Mouse (Mus musculus) adrenal gland, adult 8-10 months (tissue): ENCODE measurements around the gene Hspa4l. TPM values are rescaled to one million over a fixed set of nuclear protein-coding genes. Genes with fewer than 3 reads are reported as not detected.

Experiments used
- DNase-seq: peaks from one replicate; pipeline ENCODE4 v3.0.0; 2022
- total RNA-seq, 4 experiments: library from RNA; stranded (reverse); gene quantifications; 2 replicates each; pipeline ENCODE4 v1.2.4; 2022

Hspa4l gene
- total RNA-seq, result 100 to 1,000 TPM in 1 of 4 experiments, 10 to 100 TPM in 3; 68.7 to 102 (median 70.5) TPM

DNA sequence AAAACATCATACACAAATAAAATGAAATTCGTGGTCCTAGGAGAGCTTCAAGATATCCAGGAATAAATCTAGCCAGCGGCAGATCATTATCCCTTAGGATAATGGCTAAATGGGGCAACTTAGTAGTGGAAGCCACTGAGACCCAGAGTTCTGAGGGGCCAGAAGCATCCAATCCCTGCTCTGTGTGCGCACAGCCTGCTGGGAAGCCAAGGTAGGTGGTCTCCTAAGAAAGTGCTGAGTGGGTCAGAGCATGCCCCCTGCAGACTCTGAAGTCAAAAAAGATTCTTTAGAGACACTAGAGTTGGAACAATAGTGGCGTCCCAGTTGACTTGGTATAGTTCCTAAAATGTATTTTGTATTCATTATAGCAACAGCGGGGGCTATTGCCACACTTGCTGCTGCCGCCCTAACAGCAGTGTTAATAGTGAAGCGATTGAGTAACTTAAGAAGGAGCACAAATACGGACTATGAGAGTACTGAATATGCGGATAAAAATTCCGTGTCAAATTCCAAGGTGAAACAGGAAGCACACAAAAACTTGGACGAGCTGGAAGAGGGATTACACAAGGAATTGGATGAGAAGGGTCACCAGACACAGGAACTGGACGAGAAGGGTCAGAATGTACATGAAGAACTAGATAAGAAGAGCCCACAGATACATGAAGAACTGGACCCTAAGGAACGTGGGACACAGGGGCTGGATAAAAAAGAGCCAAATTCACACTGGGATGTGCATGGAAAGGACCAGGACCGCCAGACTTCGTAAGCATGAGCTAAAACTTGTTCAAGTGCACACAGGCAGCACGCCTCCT, at the start of gene Hspa4l:
Hspa4l (plus strand) TSS at position 472 of the 812 bp plus-strand sequence.
- no peak for DNase-seq

DNA sequence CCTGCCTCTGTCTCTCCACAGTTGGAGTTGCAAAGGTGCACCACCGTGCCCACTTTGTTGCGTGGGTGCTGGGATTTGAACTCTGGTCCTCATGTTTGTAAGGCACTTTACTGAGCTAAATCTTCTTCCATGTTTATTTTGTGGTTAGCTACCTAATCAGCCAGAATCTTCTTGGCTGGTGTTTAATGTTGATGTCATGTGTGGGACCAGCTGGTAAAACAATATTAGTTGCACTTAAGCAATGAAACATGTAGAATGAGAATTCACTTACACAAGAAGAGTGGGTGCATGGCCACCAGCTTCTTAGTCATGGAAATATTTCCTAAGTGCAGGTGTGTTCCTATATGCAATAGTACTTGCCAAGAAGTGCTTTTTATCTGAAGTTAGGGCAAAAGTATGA, 49.1 kb upstream of the Hspa4l start:
- DNase-seq, result no peak

- DNase-seq, result no peak
Measured at GRCm38 (mm10) chr3:40698834-40699233, 45.5 kb upstream of the Hspa4l start.

- DNase-seq, result no peak
Measured at GRCm38 (mm10) chr3:40704816-40705430, 39.4 kb upstream of the Hspa4l start.

DNA sequence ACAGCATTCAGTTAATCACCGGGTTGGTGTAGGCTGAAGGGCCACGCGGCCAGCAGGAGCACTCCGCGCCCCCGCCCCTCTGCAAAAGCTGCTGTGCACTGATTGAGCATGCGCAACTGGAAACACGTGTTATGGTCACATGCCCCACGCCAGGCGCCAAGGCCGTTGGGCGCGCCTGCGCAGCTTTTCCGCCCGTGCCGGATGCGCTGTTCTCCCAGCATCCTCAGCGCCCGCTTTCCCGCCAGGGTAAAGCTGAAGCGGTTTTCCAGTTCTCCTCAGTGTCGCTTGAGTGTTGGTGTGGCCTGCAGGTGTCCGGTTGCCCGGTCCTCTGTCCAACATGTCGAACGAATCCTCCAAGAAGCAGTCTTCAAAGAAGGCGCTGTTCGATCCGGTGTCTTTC, 35.6 kb upstream of the Hspa4l start, which contains the start of gene Slc25a31:
Slc25a31 (plus strand) TSS at position 201 of the 400 bp plus-strand sequence.
- no peak for DNase-seq

GRCm38 (mm10) chr3:40716056-40716455, 28.2 kb upstream of the Hspa4l start:
- no peak for DNase-seq

- DNase-seq, result no peak
Measured at GRCm38 (mm10) chr3:40719022-40719421, 25.3 kb upstream of the Hspa4l start.

DNA sequence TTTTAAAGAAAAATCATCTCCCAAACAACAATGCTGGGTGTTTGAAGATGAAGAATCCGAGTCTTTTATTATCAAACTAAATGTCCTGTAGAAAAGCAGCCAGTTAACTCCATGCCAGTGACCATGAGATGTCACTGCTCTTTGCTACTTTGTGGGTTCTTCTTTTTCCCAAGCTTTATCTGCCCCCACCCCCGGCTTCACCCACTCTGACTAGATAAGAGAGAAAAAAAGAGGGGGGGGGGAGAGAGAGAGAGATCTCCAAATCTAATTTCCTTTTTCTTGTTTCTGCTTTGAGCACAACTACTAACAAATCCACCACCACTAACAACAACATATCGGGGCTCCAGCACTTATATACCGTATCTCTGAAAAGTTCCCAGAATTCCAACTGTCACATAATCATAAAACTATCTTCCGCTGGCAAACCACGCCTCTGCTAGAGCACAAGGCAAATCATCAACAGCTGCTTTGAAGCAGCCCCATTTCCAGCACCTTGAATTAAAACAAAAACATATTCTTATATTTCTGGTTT, 5.8 kb upstream of the Hspa4l start:
- no peak for DNase-seq

GRCm38 (mm10) chr3:40744836-40745660, 753 bp downstream of the Hspa4l start:
- DNase-seq, result peak; percentile 89

DNA sequence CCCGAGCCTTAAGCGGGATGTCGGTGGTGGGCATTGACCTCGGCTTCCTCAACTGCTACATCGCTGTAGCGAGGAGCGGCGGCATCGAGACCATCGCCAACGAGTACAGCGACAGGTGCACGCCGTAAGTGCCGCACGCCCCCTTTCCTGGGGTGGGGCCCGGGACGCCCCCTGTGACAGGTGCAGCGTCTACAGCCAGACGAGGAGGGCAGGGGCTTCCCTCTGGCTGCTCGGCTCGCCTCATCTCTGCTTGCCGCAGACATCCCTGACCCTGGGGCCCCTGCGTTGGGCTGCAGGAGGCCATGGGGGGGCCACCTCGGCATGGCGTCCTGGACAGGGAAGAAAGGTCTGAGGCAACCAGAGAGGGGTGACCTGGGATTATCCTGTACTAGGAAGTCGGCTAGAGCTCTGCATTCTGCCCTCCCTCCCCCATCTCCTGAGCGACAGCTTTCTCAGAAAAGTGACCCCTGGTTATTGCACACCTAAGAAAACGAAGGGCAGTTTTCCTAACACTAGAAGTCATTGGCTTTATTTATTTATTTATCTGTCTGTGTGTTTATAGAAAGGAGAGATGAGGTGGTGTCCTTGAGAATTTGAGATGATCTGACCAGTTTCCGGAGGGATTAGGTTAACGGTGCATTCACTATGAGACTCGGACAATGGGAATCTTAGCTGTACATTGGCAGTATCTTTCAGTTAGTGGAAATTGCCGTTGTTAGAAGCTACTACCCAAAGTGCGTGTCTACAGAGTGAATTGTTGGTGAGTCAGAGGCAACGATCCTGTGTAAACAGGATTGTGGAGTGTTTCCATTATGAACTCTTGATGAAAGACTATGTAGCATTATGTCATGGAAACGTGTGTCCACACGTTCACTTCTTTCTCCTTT, 1.6 kb downstream of the Hspa4l start:
- peak; percentile 10 for DNase-seq

DNA sequence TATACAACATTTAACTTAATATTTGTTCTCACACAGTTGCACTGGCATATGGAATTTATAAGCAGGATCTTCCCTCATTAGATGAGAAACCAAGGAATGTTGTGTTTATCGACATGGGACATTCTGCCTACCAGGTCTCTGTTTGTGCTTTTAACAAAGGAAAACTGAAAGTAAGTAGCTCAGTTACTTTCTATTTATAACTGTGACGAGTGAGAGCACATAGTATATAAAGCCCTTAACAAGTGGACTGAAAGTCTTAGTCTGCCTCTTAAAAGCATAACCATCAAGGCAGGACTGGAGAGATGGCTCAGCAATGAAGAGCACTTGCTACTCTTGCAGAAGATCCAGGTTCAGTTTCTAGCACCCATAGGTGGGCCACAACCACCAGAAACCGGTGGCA, 16.5 kb downstream of the Hspa4l start:
- DNase-seq, result no peak

GRCm38 (mm10) chr3:40761312-40761711, 17.0 kb downstream of the Hspa4l start:
- DNase-seq, result no peak

DNA sequence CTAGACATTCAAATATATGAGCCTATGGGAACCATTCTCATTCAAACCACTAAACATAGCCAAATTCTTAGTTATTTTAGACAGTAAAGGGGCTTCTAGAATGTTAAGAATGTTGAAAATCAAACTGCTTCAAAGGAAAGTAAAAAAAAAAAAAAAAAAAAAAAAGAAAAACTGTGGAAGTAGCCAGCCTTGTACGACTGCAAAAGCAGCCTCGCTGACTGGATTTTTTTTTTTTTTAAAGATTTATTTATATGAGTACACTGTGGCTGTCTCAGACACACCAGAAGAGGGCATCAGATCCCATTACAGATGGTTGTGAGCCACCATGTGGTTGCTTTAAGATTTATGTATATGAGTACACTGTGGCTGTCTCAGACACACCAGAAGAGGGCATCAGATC, 49.5 kb downstream of the Hspa4l start:
- no peak for DNase-seq

DNA sequence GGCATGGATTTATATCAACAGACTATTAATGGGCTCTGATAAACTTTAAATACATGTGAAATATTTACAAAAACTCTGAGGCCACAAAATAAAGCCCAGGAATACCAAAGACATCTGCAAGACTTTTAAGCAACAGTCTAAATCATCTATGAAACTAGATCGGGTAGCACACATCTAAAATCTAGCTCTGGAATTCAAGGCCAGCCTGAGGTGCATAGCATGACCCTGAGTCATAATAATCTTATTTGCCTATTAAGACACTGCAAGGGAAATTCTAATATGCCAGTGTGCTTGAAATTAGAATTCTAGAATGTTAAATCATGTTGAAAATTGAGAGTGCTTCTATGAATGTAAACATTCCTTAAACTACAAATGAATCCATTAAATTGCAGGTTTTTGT, 53.8 kb downstream of the Hspa4l start:
- DNase-seq, result no peak

GRCm38 (mm10) chr3:40798500-40798899, 54.2 kb downstream of the Hspa4l start:
- DNase-seq, result peak; percentile 25

DNA sequence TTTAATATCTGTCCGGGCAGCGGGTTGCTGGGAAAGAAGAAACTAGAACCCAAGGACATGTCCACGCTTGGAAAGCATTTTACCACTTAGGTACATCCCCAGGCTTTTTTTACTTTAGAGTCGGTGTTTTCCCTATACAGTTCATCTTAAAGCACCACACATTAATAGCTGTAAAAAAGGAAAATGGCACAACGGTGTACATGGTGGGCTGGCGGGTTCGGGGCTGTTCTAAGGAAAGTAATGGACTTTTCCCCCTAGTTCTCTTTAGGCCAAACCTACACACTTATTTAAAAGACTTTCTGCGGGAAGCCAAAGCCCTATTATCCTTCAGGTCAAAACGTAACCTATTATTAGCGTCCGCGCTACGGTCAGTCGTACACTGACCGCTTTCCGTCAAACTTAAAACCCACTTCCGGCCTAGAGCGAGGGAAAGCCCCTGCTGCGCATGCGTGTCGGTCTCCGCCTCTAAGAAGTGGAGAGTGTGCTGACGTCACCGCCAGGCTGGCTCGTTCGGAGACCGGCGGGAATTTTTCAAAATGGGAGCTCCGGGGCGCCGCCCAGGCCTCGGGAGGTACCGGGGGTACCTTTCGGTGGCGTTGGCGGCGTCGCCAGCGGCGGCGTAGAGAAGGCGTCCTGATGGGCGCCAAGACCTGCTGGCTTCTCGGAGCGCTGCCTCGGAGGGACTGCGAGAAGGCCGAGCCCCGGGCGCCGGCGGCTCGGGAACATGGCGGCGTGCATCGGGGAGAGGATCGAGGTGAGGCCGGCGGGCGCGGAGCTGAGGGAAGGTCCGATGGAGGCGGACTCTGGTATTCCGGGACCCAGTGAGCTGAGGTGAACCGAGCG, 55.5 kb downstream of the Hspa4l start, which contains the start of gene Plk4:
Plk4 (plus strand) TSS at position 490 of the 843 bp plus-strand sequence.
- peak; percentile 96 for DNase-seq

DNA sequence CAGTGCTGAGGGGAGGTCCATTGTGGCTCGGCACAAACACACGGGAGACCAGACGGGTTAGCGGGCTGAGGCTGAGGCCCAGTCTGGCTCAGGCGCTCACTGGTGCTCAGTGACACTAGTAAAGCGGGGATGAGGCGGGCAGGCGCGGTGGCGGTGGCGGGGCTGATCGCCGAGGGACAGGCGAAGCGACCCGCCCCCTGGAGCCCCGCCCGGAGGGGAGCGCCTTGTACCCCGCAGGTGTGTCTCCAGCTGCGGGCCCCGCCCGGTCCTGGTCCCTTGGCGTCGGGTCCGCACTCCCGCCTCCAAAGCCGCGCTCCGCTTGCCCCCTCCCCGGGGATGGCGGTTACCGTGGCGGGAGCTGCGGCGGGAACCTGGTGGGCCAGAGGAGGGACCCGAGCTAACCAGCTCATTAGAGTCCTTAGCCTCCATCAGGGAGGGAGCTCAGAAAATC, 56.1 kb downstream of the Hspa4l start:
- DNase-seq, result no peak

DNA sequence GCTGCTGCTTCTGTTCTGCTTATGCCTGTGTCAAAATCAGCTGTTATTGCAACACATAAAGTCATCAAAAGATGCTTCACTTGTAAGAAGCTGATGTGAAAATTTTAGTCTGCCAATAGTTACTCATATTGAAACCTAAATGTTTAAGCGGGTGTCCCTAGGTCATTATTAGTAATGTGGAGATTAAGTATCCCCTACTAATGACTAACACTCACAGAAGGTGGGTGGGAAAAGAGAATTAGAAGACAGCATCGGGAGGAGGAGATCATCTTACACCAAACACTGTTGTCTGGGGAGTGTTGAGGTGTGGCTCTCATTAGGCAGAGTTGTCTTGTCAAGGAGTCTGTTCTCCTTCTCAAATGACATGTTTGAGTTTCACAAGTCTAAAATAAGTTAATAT, 62.6 kb downstream of the Hspa4l start:
- no peak for DNase-seq

- no peak for DNase-seq
Measured at GRCm38 (mm10) chr3:40808686-40809085, 64.4 kb downstream of the Hspa4l start.

GRCm38 (mm10) chr3:40809894-40810293, 65.6 kb downstream of the Hspa4l start:
- no peak for DNase-seq

- no peak for DNase-seq
Measured at GRCm38 (mm10) chr3:40813275-40813674, 69.0 kb downstream of the Hspa4l start.
